Comparison of ENCODE assay signal across 8 mouse cellular contexts in the genomic region with DNA sequence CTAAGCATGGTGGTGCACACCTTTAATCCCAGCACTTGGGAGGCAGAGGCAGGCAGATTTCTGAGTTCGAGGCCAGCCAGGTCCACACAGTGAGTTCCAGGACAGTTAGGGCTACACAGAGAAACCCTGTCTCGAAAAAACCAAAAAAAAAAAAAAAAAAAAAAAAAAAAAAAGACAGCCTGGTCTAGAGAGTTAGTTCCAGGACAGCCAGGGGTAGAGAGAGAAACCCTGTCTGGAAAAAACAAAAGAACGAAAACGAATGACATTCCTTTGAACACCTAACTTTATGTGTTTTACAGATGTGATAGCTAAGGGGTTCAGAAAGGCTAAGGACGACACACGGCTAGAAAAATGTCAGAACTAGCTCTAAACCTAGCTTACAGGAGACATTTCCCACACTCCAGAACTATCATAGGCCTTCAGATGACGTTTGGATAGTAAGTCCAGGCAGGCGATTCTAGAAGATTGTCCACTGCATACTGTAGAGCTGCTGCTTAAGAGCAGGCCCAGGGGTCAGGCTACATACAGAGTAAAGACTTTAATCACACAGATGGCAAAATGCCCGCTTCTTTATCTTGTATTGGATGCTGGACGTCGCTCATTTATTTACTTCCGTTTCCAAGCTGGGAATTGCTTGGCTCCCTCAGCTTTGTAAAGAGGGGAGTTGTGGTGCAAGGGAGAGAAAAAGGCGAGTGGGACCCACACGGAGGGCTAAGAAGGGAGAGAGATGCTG. TPM values are rescaled to one million over a fixed set of nuclear protein-coding genes. Genes with fewer than 3 reads are reported as not detected.
DNase-seq lines count a peak whose midpoint lies in the region; ATAC-seq and TF ChIP-seq lines count a peak whose summit lies in the region.

No protein-coding gene starts in this region.

- peak overlapping the region; percentile 93 for H3K4me2 ChIP-seq in forebrain, embryonic 16.5 days (ENCODE audit: low read length)
- peak overlapping the region; percentile 97 for H3K4me2 ChIP-seq in liver, postnatal 0 days (ENCODE audit: low read depth, low read length)

- H3K4me3 ChIP-seq in ES-Bruce4 (ENCODE audit: low read depth, low read length): peak overlapping the region; percentile 88
- H3K4me3 ChIP-seq in forebrain, embryonic 16.5 days (replicated peaks; ENCODE audit: low read length): peak overlapping the region; percentile 81
- peak overlapping the region; percentile 58 for H3K4me3 ChIP-seq in liver, postnatal 0 days (ENCODE audit: low read depth, low read length)

- H3K27me3 ChIP-seq in ES-Bruce4 (ENCODE audit: control insufficient read depth, insufficient read depth, low read length, poor library complexity, severe bottlenecking): no peaks in the 10 kb centered on the region
- no peaks in the 10 kb centered on the region for H3K27me3 ChIP-seq in forebrain, embryonic 16.5 days (replicated peaks; ENCODE audit: control insufficient read depth, insufficient read depth, low read length)
- H3K27me3 ChIP-seq in liver, postnatal 0 days (ENCODE audit: insufficient read depth, low read length): no peaks in the 10 kb centered on the region

- peak; percentile 2; the same call in 1 of the 2 replicates for ATAC-seq in forebrain, embryonic 16.5 days
- ATAC-seq in liver, postnatal 0 days: peak; percentile 24

- no peaks in the 10 kb centered on the region for H3K4me1 ChIP-seq in ES-Bruce4 (ENCODE audit: control insufficient read depth, insufficient read depth, low read length)
- peaks cover 16% of the 10 kb centered on the region for H3K4me1 ChIP-seq in forebrain, embryonic 16.5 days (replicated peaks; ENCODE audit: control insufficient read depth, insufficient read depth, low read length)
- H3K4me1 ChIP-seq in liver, postnatal 0 days (ENCODE audit: insufficient read depth): peaks cover 27% of the 10 kb centered on the region

- DNase-seq in heart, adult 8-10 months (ENCODE audit: low spot score): peak; percentile 13
- no peak for DNase-seq in heart, adult 11 months
- no peak for DNase-seq in liver, postnatal 0 days
- DNase-seq in right cerebral cortex, adult 18-20 months: no peak
- no peak for DNase-seq in layer of hippocampus, postnatal 36 days
- DNase-seq in gastrocnemius, postnatal 25 days: no peak

- no peak for TF ChIP-seq CTCF in ES-Bruce4 (IDR thresholded peaks at IDR 0.05; ENCODE audit: low read depth, low read length)
- TF ChIP-seq CTCF in liver, postnatal 0 days (IDR thresholded peaks at IDR 0.05; ENCODE audit: low read depth): no peak

- no peaks in the 10 kb centered on the region for H3K36me3 ChIP-seq in ES-Bruce4 (ENCODE audit: control insufficient read depth, insufficient read depth, low read length, poor library complexity, severe bottlenecking)
- H3K36me3 ChIP-seq in forebrain, embryonic 16.5 days (ENCODE audit: control insufficient read depth, insufficient read depth): no peaks in the 10 kb centered on the region
- no peaks in the 10 kb centered on the region for H3K36me3 ChIP-seq in liver, postnatal 0 days (replicated peaks; ENCODE audit: insufficient read depth, low read length)

- no peak for TF ChIP-seq EP300 in ES-Bruce4 (IDR thresholded peaks at IDR 0.05; ENCODE audit: insufficient read depth, low read depth, low read length)
- no peak for TF ChIP-seq EP300 in liver, postnatal 0 days (IDR thresholded peaks at IDR 0.05; ENCODE audit: low read depth)

- H3K9me3 ChIP-seq in ES-Bruce4 (replicated peaks; ENCODE audit: control insufficient read depth, insufficient read depth, low read length, poor library complexity, severe bottlenecking): no peaks in the 10 kb centered on the region
- no peaks in the 10 kb centered on the region for H3K9me3 ChIP-seq in forebrain, embryonic 16.5 days (ENCODE audit: control insufficient read depth, low read length)
- H3K9me3 ChIP-seq in liver, postnatal 0 days (ENCODE audit: low read length): no peaks in the 10 kb centered on the region

- TF ChIP-seq POLR2A in ES-Bruce4 (IDR thresholded peaks at IDR 0.05; ENCODE audit: insufficient read depth, low read length): no peak

- no peak overlapping the region for H3K27ac ChIP-seq in ES-Bruce4 (ENCODE audit: insufficient read depth, low read length)
- H3K27ac ChIP-seq in forebrain, embryonic 16.5 days (ENCODE audit: low read length): peak overlapping the region; percentile 86
- H3K27ac ChIP-seq in liver, postnatal 0 days (ENCODE audit: low read depth): 0 out of 2 replicates have a peak overlapping the region, but pooled peaks have one; percentile 49

- peak overlapping the region; percentile 80 for H3K9ac ChIP-seq in ES-Bruce4 (ENCODE audit: low read depth, poor library complexity, severe bottlenecking)
- peak overlapping the region; percentile 92 for H3K9ac ChIP-seq in forebrain, embryonic 16.5 days (replicated peaks; ENCODE audit: low read depth, low read length)
- H3K9ac ChIP-seq in liver, postnatal 0 days (replicated peaks): peak overlapping the region; percentile 68

- WGBS in forebrain, embryonic 16.5 days: 29% methylated on average over 14 of the region's 14 CpGs
- WGBS in liver, postnatal 0 days (ENCODE audit: insufficient replicate concordance): 25% methylated on average over 14 of the region's 14 CpGs

RNA-seq across cellular contexts. Expression of a gene that starts 2.0 kb away (rescaled TPM):
- under 1 TPM; 0.44 to 0.66 (median 0.48) TPM for total RNA-seq in heart, adult 8-10 months (2022)
- 0.43 TPM in 1 of 2 replicates, not detected in the other for polyA plus RNA-seq in ES-Bruce4 (2011; ENCODE audit: insufficient read depth, insufficient read length, low read depth, missing spikeins)
- polyA plus RNA-seq in forebrain, embryonic 16.5 days (2015; fragmentation: Nextera tagmentation; extraction: Ambion mirVana): 2.1 and 3.0 TPM in 2 replicates
- polyA plus RNA-seq in liver, postnatal 0 days (2015; fragmentation: Nextera tagmentation; extraction: Ambion mirVana): 0.75 and 1.0 TPM in 2 replicates
- total RNA-seq in layer of hippocampus, postnatal 36 days (2021): 1 to 10 TPM; 1.1 to 1.2 TPM
- total RNA-seq in gastrocnemius, postnatal 25 days (2021): under 1 TPM; 0.33 to 0.38 TPM

RNA-seq across cellular contexts. Expression of a gene that starts 7.2 kb away (rescaled TPM):
- 1 to 10 TPM; 3.7 to 4.5 (median 3.8) TPM for total RNA-seq in heart, adult 8-10 months (2022)
- 47.5 and 51.2 TPM in 2 replicates for polyA plus RNA-seq in ES-Bruce4 (2011; ENCODE audit: insufficient read depth, insufficient read length, low read depth, missing spikeins)
- polyA plus RNA-seq in forebrain, embryonic 16.5 days (2015; fragmentation: Nextera tagmentation; extraction: Ambion mirVana): 12.2 and 12.3 TPM in 2 replicates
- 3.4 and 3.9 TPM in 2 replicates for polyA plus RNA-seq in liver, postnatal 0 days (2015; fragmentation: Nextera tagmentation; extraction: Ambion mirVana)
- 10 to 100 TPM; 28.2 to 30.3 TPM for total RNA-seq in layer of hippocampus, postnatal 36 days (2021)
- total RNA-seq in gastrocnemius, postnatal 25 days (2021): 1 to 10 TPM; 1.0 to 1.2 TPM

RNA-seq across cellular contexts. Expression of a gene that starts 9.6 kb away (rescaled TPM):
- 10 to 100 TPM; 76.5 to 91.0 (median 83.5) TPM for total RNA-seq in heart, adult 8-10 months (2022)
- 65.5 and 78.3 TPM in 2 replicates for polyA plus RNA-seq in ES-Bruce4 (2011; ENCODE audit: insufficient read depth, insufficient read length, low read depth, missing spikeins)
- polyA plus RNA-seq in forebrain, embryonic 16.5 days (2015; fragmentation: Nextera tagmentation; extraction: Ambion mirVana): 375 and 392 TPM in 2 replicates
- 52.4 and 53.8 TPM in 2 replicates for polyA plus RNA-seq in liver, postnatal 0 days (2015; fragmentation: Nextera tagmentation; extraction: Ambion mirVana)
- total RNA-seq in layer of hippocampus, postnatal 36 days (2021): 100 to 1,000 TPM; 164 to 167 TPM
- total RNA-seq in gastrocnemius, postnatal 25 days (2021): 10 to 100 TPM; 56.1 to 56.5 TPM

RNA-seq across cellular contexts. Expression of a gene that starts 20.1 kb away (rescaled TPM):
- 1 to 10 TPM; 4.0 to 6.4 (median 5.6) TPM for total RNA-seq in heart, adult 8-10 months (2022)
- 1.1 TPM in 2 replicates for polyA plus RNA-seq in ES-Bruce4 (2011; ENCODE audit: insufficient read depth, insufficient read length, low read depth, missing spikeins)
- polyA plus RNA-seq in forebrain, embryonic 16.5 days (2015; fragmentation: Nextera tagmentation; extraction: Ambion mirVana): 40.1 and 44.2 TPM in 2 replicates
- polyA plus RNA-seq in liver, postnatal 0 days (2015; fragmentation: Nextera tagmentation; extraction: Ambion mirVana): 8.6 and 8.8 TPM in 2 replicates
- 10 to 100 TPM; 28.3 to 33.6 TPM for total RNA-seq in layer of hippocampus, postnatal 36 days (2021)
- 1 to 10 TPM; 2.9 TPM for total RNA-seq in gastrocnemius, postnatal 25 days (2021)

RNA-seq across cellular contexts. Expression of a gene that starts 21.1 kb away (rescaled TPM):
- total RNA-seq in heart, adult 8-10 months (2022): under 1 TPM; 0.35 to 0.86 (median 0.53) TPM
- 1.4 and 2.0 TPM in 2 replicates for polyA plus RNA-seq in ES-Bruce4 (2011; ENCODE audit: insufficient read depth, insufficient read length, low read depth, missing spikeins)
- 74.1 and 89.8 TPM in 2 replicates for polyA plus RNA-seq in forebrain, embryonic 16.5 days (2015; fragmentation: Nextera tagmentation; extraction: Ambion mirVana)
- polyA plus RNA-seq in liver, postnatal 0 days (2015; fragmentation: Nextera tagmentation; extraction: Ambion mirVana): 1.9 and 2.0 TPM in 2 replicates
- total RNA-seq in layer of hippocampus, postnatal 36 days (2021): 100 to 1,000 TPM; 731 to 733 TPM
- total RNA-seq in gastrocnemius, postnatal 25 days (2021): under 1 TPM; 0.28 to 0.54 TPM

Comparison
In these comparisons a context has a peak if more than half of its experiments do, and no peak if none do; other contexts are left out.
1. RNA of a gene that starts 7.2 kb away (total RNA-seq): 28.2 to 30.3 TPM in layer of hippocampus, postnatal 36 days; 3.7 to 4.5 TPM in heart, adult 8-10 months and 1.0 to 1.2 TPM in gastrocnemius, postnatal 25 days; every median in the first group is over 4 times any median in the second.
2. Peak in every context shown above with its lines, with median percentiles within 50 percentile points of each other: H3K4me3 ChIP-seq and H3K9ac ChIP-seq.